Mouse (Mus musculus): ENCODE results near the gene Col4a1. TPM values are rescaled to one million over a fixed set of nuclear protein-coding genes. Genes with fewer than 3 reads are reported as not detected.
A peak's percentile ranks its signal among the peaks of the same experiment; 100 is the strongest.

The Col4a1 gene
- polyA plus RNA-seq, 1 experiment from 2014 or later: 368 TPM

DNA sequence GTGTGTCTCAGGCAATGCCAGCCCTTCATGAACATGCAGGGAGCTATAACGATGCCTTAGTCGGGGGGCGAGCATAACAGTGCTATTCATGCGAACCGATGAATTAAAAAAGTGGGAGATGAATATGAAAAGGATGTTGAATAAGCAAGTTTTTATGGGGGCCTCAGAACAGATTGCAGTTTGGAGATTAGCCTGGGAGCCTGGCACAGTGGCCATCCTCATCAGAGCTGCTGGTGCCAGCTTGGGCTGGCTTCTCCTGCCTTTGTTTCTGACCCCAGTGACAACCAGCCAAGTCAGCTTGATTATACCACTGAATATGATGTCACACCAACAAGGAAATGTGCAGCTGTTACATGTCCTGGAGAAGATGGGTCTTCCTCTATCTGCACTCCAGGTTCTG is 23.7 kb upstream of the Col4a1 start:
- no peak for ATAC-seq (ENCODE audit: low read depth)
- peaks cover 42% of the 10 kb centered on the region for H3K4me1 ChIP-seq (replicated peaks; ENCODE audit: control insufficient read depth, insufficient read depth, low read length)
- no peaks in the 10 kb centered on the region for H3K27me3 ChIP-seq (ENCODE audit: control insufficient read depth, insufficient read depth, low read depth, low read length)
- 86% methylated on average over 5 of the region's 5 CpGs for whole genome bisulfite sequencing
- no peak overlapping the region for H3K4me2 ChIP-seq (ENCODE audit: low read depth, low read length)
- no peaks in the 10 kb centered on the region for H3K36me3 ChIP-seq (ENCODE audit: control insufficient read depth, insufficient read depth, low read length)
- H3K9ac ChIP-seq (ENCODE audit: low read length): no peak overlapping the region
- no peaks in the 10 kb centered on the region for H3K9me3 ChIP-seq (ENCODE audit: control insufficient read depth, low read length)
- no peak overlapping the region for H3K4me3 ChIP-seq (ENCODE audit: low read length)
- H3K27ac ChIP-seq (ENCODE audit: low read length): no peak overlapping the region

GRCm38 (mm10) chr8:11335238-11335637 is 22.6 kb upstream of the Col4a1 start:
- Histone ChIP-seq H3K36me3 (ENCODE audit: control insufficient read depth, insufficient read depth, low read length) (no peaks in the 10 kb centered on the region), H3K27ac (ENCODE audit: low read length) (no peak overlapping the region), H3K27me3 (ENCODE audit: control insufficient read depth, insufficient read depth, low read depth, low read length) (no peaks in the 10 kb centered on the region), H3K4me1 (replicated peaks; ENCODE audit: control insufficient read depth, insufficient read depth, low read length) (peaks cover 41% of the 10 kb centered on the region), H3K9ac (ENCODE audit: low read length) (no peak overlapping the region), H3K4me3 (ENCODE audit: low read length) (no peak overlapping the region), H3K9me3 (ENCODE audit: control insufficient read depth, low read length) (no peaks in the 10 kb centered on the region), H3K4me2 (ENCODE audit: low read depth, low read length) (no peak overlapping the region)
- peak; percentile 27; the same call in 1 of the 2 replicates for ATAC-seq (ENCODE audit: low read depth)
- 49% methylated on average over 4 of the region's 4 CpGs for WGBS

GRCm38 (mm10) chr8:11334493-11334892 is 21.9 kb upstream of the Col4a1 start:
- Histone ChIP-seq H3K4me2 (ENCODE audit: low read depth, low read length) (no peak overlapping the region), H3K9ac (ENCODE audit: low read length) (no peak overlapping the region), H3K27me3 (ENCODE audit: control insufficient read depth, insufficient read depth, low read depth, low read length) (no peaks in the 10 kb centered on the region), H3K36me3 (ENCODE audit: control insufficient read depth, insufficient read depth, low read length) (no peaks in the 10 kb centered on the region), H3K4me3 (ENCODE audit: low read length) (no peak overlapping the region), H3K4me1 (replicated peaks; ENCODE audit: control insufficient read depth, insufficient read depth, low read length) (peaks cover 38% of the 10 kb centered on the region), H3K27ac (ENCODE audit: low read length) (0 out of 2 replicates have a peak overlapping the region, but pooled peaks have one; percentile 16), H3K9me3 (ENCODE audit: control insufficient read depth, low read length) (no peaks in the 10 kb centered on the region)
- WGBS: 47% methylated on average over 3 of the region's 3 CpGs
- ATAC-seq (ENCODE audit: low read depth): no peak

DNA sequence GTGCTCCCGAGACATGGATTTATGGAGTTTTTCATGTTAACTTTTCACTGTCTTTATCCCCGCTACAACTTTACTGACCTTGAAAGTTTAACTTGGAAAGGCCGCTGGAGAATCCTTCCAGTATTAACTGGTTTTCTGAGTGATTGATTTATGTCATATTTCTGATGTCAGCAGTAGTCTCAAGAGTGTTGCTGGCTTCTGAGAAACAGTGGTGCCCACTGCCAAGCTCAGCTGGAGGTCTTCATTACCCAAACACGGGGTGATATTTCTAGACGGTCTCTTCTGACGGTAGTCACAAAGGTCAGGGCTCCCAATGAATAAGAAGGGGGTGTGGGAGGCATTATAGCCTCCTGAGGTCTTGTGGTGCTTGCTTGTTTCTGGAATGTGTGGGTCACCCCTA is 21.1 kb upstream of the Col4a1 start:
- Histone ChIP-seq H3K9me3 (ENCODE audit: control insufficient read depth, low read length) (no peaks in the 10 kb centered on the region), H3K27me3 (ENCODE audit: control insufficient read depth, insufficient read depth, low read depth, low read length) (no peaks in the 10 kb centered on the region), H3K4me1 (replicated peaks; ENCODE audit: control insufficient read depth, insufficient read depth, low read length) (peaks cover 38% of the 10 kb centered on the region), H3K9ac (ENCODE audit: low read length) (no peak overlapping the region), H3K27ac (ENCODE audit: low read length) (no peak overlapping the region), H3K4me2 (ENCODE audit: low read depth, low read length) (no peak overlapping the region), H3K4me3 (ENCODE audit: low read length) (no peak overlapping the region), H3K36me3 (ENCODE audit: control insufficient read depth, insufficient read depth, low read length) (no peaks in the 10 kb centered on the region)
- ATAC-seq (ENCODE audit: low read depth): no peak
- 58% methylated on average over 6 of the region's 6 CpGs for WGBS

- Histone ChIP-seq H3K4me2 (ENCODE audit: low read depth, low read length) (no peak overlapping the region), H3K36me3 (ENCODE audit: control insufficient read depth, insufficient read depth, low read length) (no peaks in the 10 kb centered on the region), H3K27ac (ENCODE audit: low read length) (peak overlapping the region; percentile 20; the same call in 1 of the 2 replicates), H3K9me3 (ENCODE audit: control insufficient read depth, low read length) (no peaks in the 10 kb centered on the region), H3K9ac (ENCODE audit: low read length) (no peak overlapping the region), H3K27me3 (ENCODE audit: control insufficient read depth, insufficient read depth, low read depth, low read length) (no peaks in the 10 kb centered on the region), H3K4me3 (ENCODE audit: low read length) (no peak overlapping the region), H3K4me1 (replicated peaks; ENCODE audit: control insufficient read depth, insufficient read depth, low read length) (peaks cover 47% of the 10 kb centered on the region)
- ATAC-seq (ENCODE audit: low read depth): 0 out of 2 replicates have a peak, but pooled peaks have one; percentile 3
- WGBS: 47% methylated on average over 4 of the region's 4 CpGs
Observed at GRCm38 (mm10) chr8:11331561-11331960, 18.9 kb upstream of the Col4a1 start.

GRCm38 (mm10) chr8:11327722-11328417 is 15.2 kb upstream of the Col4a1 start:
- peak; percentile 47; the same call in 1 of the 2 replicates for ATAC-seq (ENCODE audit: low read depth)

DNA sequence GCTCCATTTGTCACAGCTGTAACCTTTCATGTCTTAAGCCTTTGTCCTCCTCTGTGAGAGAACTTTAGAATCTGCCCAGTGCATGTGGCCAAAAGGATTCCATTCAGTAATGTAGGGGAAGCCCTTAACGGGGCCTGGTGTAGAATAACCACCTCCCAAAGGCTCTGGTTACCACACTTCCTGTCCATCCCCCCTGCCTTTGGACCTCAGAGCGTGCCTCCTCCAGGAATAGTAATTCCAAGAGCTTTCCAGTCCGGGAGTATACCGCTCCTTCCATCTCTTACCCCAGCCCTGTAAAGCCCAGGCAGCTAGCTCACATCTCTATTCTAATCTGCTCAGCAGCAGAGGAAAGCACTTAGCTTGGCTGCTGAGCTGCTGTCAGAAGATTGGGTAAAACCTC is 14.7 kb upstream of the Col4a1 start:
- no peaks in the 10 kb centered on the region for H3K27me3 ChIP-seq (ENCODE audit: control insufficient read depth, insufficient read depth, low read depth, low read length)
- WGBS: 36% methylated on average over 4 of the region's 4 CpGs
- peak; percentile 36 for ATAC-seq (ENCODE audit: low read depth)
- no peak overlapping the region for H3K9ac ChIP-seq (ENCODE audit: low read length)
- H3K36me3 ChIP-seq (ENCODE audit: control insufficient read depth, insufficient read depth, low read length): no peaks in the 10 kb centered on the region
- no peak overlapping the region for H3K4me3 ChIP-seq (ENCODE audit: low read length)
- H3K9me3 ChIP-seq (ENCODE audit: control insufficient read depth, low read length): no peaks in the 10 kb centered on the region
- H3K27ac ChIP-seq (ENCODE audit: low read length): no peak overlapping the region
- peaks cover 31% of the 10 kb centered on the region for H3K4me1 ChIP-seq (replicated peaks; ENCODE audit: control insufficient read depth, insufficient read depth, low read length)
- no peak overlapping the region for H3K4me2 ChIP-seq (ENCODE audit: low read depth, low read length)

More at GRCm38 (mm10) chr8:11327722-11328417, 15.2 kb upstream of the Col4a1 start:
- Histone ChIP-seq H3K4me1 (replicated peaks; ENCODE audit: control insufficient read depth, insufficient read depth, low read length) (peaks cover 31% of the 10 kb centered on the region), H3K9ac (ENCODE audit: low read length) (0 out of 2 replicates have a peak overlapping the region, but pooled peaks have one; percentile 29), H3K4me3 (ENCODE audit: low read length) (no peak overlapping the region), H3K4me2 (ENCODE audit: low read depth, low read length) (no peak overlapping the region), H3K27me3 (ENCODE audit: control insufficient read depth, insufficient read depth, low read depth, low read length) (no peaks in the 10 kb centered on the region), H3K9me3 (ENCODE audit: control insufficient read depth, low read length) (no peaks in the 10 kb centered on the region), H3K36me3 (ENCODE audit: control insufficient read depth, insufficient read depth, low read length) (no peaks in the 10 kb centered on the region), H3K27ac (ENCODE audit: low read length) (peak overlapping the region; percentile 1; the same call in 1 of the 2 replicates)
- WGBS: 46% methylated on average over 5 of the region's 5 CpGs

DNA sequence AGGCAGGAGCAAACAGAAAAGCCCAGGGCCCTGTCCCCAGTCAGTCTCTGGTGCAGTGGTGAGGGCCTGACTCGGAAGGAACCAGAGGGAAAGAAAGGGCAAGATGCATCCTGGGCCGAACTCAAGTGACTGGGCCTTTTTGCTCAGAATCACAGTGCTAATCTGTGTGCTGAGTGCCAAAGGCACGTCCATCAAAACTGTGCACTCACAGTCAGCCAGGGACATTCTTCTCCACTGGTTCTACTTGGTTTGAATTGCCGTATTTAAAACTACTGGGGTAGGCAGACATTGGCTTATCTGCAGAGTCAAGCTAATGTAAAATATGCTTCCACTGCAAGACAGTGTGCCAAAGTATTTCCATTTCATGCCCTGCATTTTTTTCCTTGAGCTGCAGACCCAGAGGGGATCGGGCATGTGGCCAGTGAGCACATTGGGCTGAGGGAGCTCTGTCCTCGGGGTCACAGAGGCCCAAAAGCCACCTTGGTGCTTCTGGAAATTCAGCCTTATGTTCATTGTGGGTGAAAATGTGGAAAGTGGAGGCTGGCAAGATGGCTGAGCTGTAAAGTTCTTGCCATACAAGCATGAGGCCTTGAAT is 12.3 kb upstream of the Col4a1 start:
- Histone ChIP-seq H3K4me2 (ENCODE audit: low read depth, low read length) (no peak overlapping the region), H3K4me3 (ENCODE audit: low read length) (no peak overlapping the region), H3K9me3 (ENCODE audit: control insufficient read depth, low read length) (no peaks in the 10 kb centered on the region), H3K27me3 (ENCODE audit: control insufficient read depth, insufficient read depth, low read depth, low read length) (no peaks in the 10 kb centered on the region), H3K9ac (ENCODE audit: low read length) (no peak overlapping the region), H3K36me3 (ENCODE audit: control insufficient read depth, insufficient read depth, low read length) (no peaks in the 10 kb centered on the region), H3K4me1 (replicated peaks; ENCODE audit: control insufficient read depth, insufficient read depth, low read length) (peaks cover 21% of the 10 kb centered on the region), H3K27ac (ENCODE audit: low read length) (no peak overlapping the region)
- no peak; the same call in 1 of the 2 replicates for ATAC-seq (ENCODE audit: low read depth)
- 60% methylated on average over 6 of the region's 6 CpGs for WGBS

DNA sequence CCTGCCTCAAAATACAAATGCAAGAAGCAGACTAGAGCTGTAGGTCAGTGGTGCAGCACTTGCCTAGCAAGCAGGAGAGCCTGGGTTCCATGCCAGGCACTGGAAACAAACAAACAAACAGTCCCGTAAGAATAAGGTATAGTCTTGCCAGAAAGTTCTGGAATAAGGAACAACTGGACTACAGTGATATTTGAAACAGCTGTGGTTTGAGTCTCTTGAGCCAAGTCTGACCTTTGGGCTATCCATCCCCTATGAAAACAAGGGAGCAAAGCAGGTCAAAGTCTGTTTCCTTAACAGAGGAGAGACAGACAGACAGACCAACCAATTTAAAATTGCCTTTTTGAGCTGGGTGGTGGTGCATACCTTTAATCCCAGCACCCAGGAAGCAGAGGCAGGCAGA is 11.1 kb upstream of the Col4a1 start:
- ATAC-seq (ENCODE audit: low read depth): no peak
- 67% methylated on average over 1 of the region's 1 CpGs for WGBS

More for the DNA sequence above, 11.1 kb upstream of the Col4a1 start:
- H3K4me2 ChIP-seq (ENCODE audit: low read depth, low read length): no peak overlapping the region
- H3K27me3 ChIP-seq (ENCODE audit: control insufficient read depth, insufficient read depth, low read depth, low read length): no peaks in the 10 kb centered on the region
- no peaks in the 10 kb centered on the region for H3K36me3 ChIP-seq (ENCODE audit: control insufficient read depth, insufficient read depth, low read length)
- H3K9ac ChIP-seq (ENCODE audit: low read length): no peak overlapping the region
- no peaks in the 10 kb centered on the region for H3K9me3 ChIP-seq (ENCODE audit: control insufficient read depth, low read length)
- H3K4me3 ChIP-seq (ENCODE audit: low read length): no peak overlapping the region
- no peak overlapping the region for H3K27ac ChIP-seq (ENCODE audit: low read length)
- peaks cover 21% of the 10 kb centered on the region for H3K4me1 ChIP-seq (replicated peaks; ENCODE audit: control insufficient read depth, insufficient read depth, low read length)

All from lung, embryonic 16.5 days (tissue).